Mouse (Mus musculus) lung, adult 18-20 months (tissue): ENCODE results near the gene Has3.
A peak's percentile ranks its signal among the peaks of the same experiment; 100 is the strongest.

ENCODE experiments used
- DNase-seq, 2 experiments: peaks; one replicate each; pipeline ENCODE4 v3.0.0; 2022; ENCODE audit warnings: mixed read lengths in 2 of 2

Gene Has3

GRCm38 (mm10) chr8:106932376-106933065 lies 62.5 kb downstream of the Has3 start:
- peak in 1 of 2 experiments; percentile 10 for DNase-seq

GRCm38 (mm10) chr8:106933506-106934143 lies 63.6 kb downstream of the Has3 start:
- no peak for DNase-seq
